Mouse (Mus musculus) MEL (cell line): ENCODE results near the gene Cab39. TPM values are rescaled to one million over a fixed set of nuclear protein-coding genes. Genes with fewer than 3 reads are reported as not detected.

ENCODE experiments used
- DNase-seq: peaks from one replicate; pipeline ENCODE4 v3.0.0; 2011; ENCODE audit warnings: low read depth, low spot score
- H3K27ac ChIP-seq: 2 replicates; pipeline ENCODE4 v1.5.1; 2012; ENCODE audit warnings: low read depth, mild to moderate bottlenecking, control low read depth, low read length, moderate library complexity; ENCODE audit not compliant: control insufficient read depth
- H3K27me3 ChIP-seq, 2 experiments: fragments of 150-350 bp in 1 of 2; sonication (generic) in 1 of 2; 2 replicates each; pipeline ENCODE4 v1.6.1; 2012; ENCODE audit warnings: low read length in 2 of 2, mild to moderate bottlenecking in 2 of 2, improper control_type of control experiment in 1 of 2, moderate library complexity in 1 of 2; ENCODE audit not compliant: insufficient read depth in 2 of 2, control insufficient read depth in 1 of 2
- H3K36me3 ChIP-seq, 2 experiments: 2 replicates each; pipeline ENCODE4 v1.6.1; 2012 to 2014; ENCODE audit warnings: low read length in 2 of 2, improper control_type of control experiment in 1 of 2, inconsistent platforms in 1 of 2, mild to moderate bottlenecking in 1 of 2; ENCODE audit not compliant: insufficient read depth in 2 of 2, control insufficient read depth in 1 of 2
- H3K4me1 ChIP-seq, 2 experiments: fragments of 150-350 bp in 1 of 2; sonication (generic) in 1 of 2; 2 replicates each; pipeline ENCODE4 v1.6.1; 2012; ENCODE audit warnings: low read length in 2 of 2, improper control_type of control experiment in 1 of 2, mild to moderate bottlenecking in 1 of 2; ENCODE audit not compliant: insufficient read depth in 2 of 2, control insufficient read depth in 1 of 2
- H3K4me3 ChIP-seq, 2 experiments: fragments of 150-350 bp in 1 of 2; sonication (generic) in 1 of 2; 2 replicates each; pipeline ENCODE4 v1.5.1; 2012; ENCODE audit warnings: low read depth in 2 of 2, low read length in 2 of 2, mild to moderate bottlenecking in 2 of 2, moderate library complexity in 2 of 2, control low read depth in 1 of 2, improper control_type of control experiment in 1 of 2; ENCODE audit not compliant: control insufficient read depth in 1 of 2, insufficient read depth in 1 of 2
- H3K79me2 ChIP-seq: 2 replicates; pipeline ENCODE4 v1.6.1; 2012; ENCODE audit warnings: mild to moderate bottlenecking, low read length, moderate library complexity; ENCODE audit not compliant: control insufficient read depth, poor library complexity, insufficient read depth
- H3K9ac ChIP-seq: 2 replicates; pipeline ENCODE4 v1.6.1; 2012; ENCODE audit warnings: low read depth, mild to moderate bottlenecking, control low read depth, low read length, moderate library complexity; ENCODE audit not compliant: control insufficient read depth, poor library complexity, severe bottlenecking
- H3K9me3 ChIP-seq: fragments of 150-350 bp; sonication (generic); replicated peaks from 2 replicates; pipeline ENCODE4 v1.6.1; 2012; ENCODE audit warnings: mild to moderate bottlenecking, low read length, improper control_type of control experiment, moderate library complexity; ENCODE audit not compliant: insufficient read depth
- BHLHE40 ChIP-seq: IDR thresholded peaks from 2 replicates; pipeline ENCODE4 v1.6.1; 2012; ENCODE audit warnings: low read depth, mild to moderate bottlenecking, inconsistent platforms, low read length, improper control_type of control experiment, borderline replicate concordance
- CHD1 ChIP-seq: IDR thresholded peaks from 2 replicates; pipeline ENCODE4 v1.6.1; 2012; ENCODE audit warnings: low read depth, mild to moderate bottlenecking, inconsistent platforms, low read length, improper control_type of control experiment
- EP300 ChIP-seq, 2 experiments: IDR thresholded peaks; 2 replicates each; pipeline ENCODE4 v1.6.1; 2011; ENCODE audit warnings: improper control_type of control experiment in 2 of 2, low read length in 2 of 2, low read depth in 1 of 2, mild to moderate bottlenecking in 1 of 2
- JUND ChIP-seq: IDR thresholded peaks from 2 replicates; pipeline ENCODE4 v1.6.1; 2011; ENCODE audit warnings: low read depth, mild to moderate bottlenecking, improper control_type of control experiment, low read length
- MAFK ChIP-seq: IDR thresholded peaks from 2 replicates; pipeline ENCODE4 v1.6.1; 2011; ENCODE audit warnings: low read depth, mild to moderate bottlenecking, low read length, improper control_type of control experiment, borderline replicate concordance
- MAX ChIP-seq: IDR thresholded peaks from 2 replicates; pipeline ENCODE4 v1.6.1; 2011; ENCODE audit warnings: low read length, improper control_type of control experiment
- MYC ChIP-seq: IDR thresholded peaks from 2 replicates; pipeline ENCODE4 v1.6.1; 2011; ENCODE audit warnings: low read depth, mild to moderate bottlenecking, low read length, improper control_type of control experiment, moderate library complexity
- NRF1 ChIP-seq: IDR thresholded peaks from 2 replicates; pipeline ENCODE4 v1.6.1; 2014; ENCODE audit warnings: low read depth, mild to moderate bottlenecking, inconsistent platforms, low read length, improper control_type of control experiment, moderate library complexity; ENCODE audit not compliant: poor library complexity, insufficient read depth, severe bottlenecking
- POLR2AphosphoS2 ChIP-seq: IDR thresholded peaks from 2 replicates; pipeline ENCODE4 v1.6.1; 2011; ENCODE audit warnings: low read length, improper control_type of control experiment
- RAD21 ChIP-seq: IDR thresholded peaks from 2 replicates; pipeline ENCODE4 v1.6.1; 2011; ENCODE audit warnings: mild to moderate bottlenecking, low read depth, low read length, improper control_type of control experiment
- SMC3 ChIP-seq: IDR thresholded peaks from 2 replicates; pipeline ENCODE4 v1.6.1; 2011; ENCODE audit warnings: low read depth, low read length, improper control_type of control experiment
- TAL1 ChIP-seq: IDR thresholded peaks from 2 replicates; pipeline ENCODE4 v1.6.1; 2012; ENCODE audit warnings: mild to moderate bottlenecking, inconsistent platforms, low read length, moderate library complexity, mixed read lengths
- TBP ChIP-seq: IDR thresholded peaks from 2 replicates; pipeline ENCODE4 v1.8.0; 2011; ENCODE audit warnings: low read depth, low read length, improper control_type of control experiment
- TCF12 ChIP-seq: IDR thresholded peaks from 2 replicates; pipeline ENCODE4 v1.6.1; 2014; ENCODE audit warnings: low read depth, mild to moderate bottlenecking, inconsistent platforms, low read length, improper control_type of control experiment, moderate library complexity
- ZMIZ1 ChIP-seq: IDR thresholded peaks from 2 replicates; pipeline ENCODE4 v1.6.1; 2012; ENCODE audit warnings: low read depth, mild to moderate bottlenecking, inconsistent platforms, low read length, improper control_type of control experiment, moderate library complexity
- polyA plus RNA-seq, 2 experiments: library from polyadenylated mRNA; stranded (reverse) in 1 of 2; unstranded in 1 of 2; fragments of >175 nt in 1 of 2; fragments of >200 nt in 1 of 2; gene quantifications; 2 replicates each; pipeline versions ENCODE4 v1.2.1 to v1.2.4; 2012; ENCODE audit warnings: low replicate concordance in 2 of 2, low read depth in 1 of 2; ENCODE audit not compliant: insufficient read length in 2 of 2, insufficient read depth in 1 of 2, missing spikeins in 1 of 2
- total RNA-seq: library from RNA; depleted of rRNA; stranded (reverse); fragments of 300-350 nt; gene quantifications from 2 replicates; pipeline ENCODE4 v1.2.3, GENCODE M21; 2012

Cab39 gene
- total and polyA plus RNA-seq, 3 experiments, result 66.5 to 144 (median 68.7) TPM

GRCm38 (mm10) chr1:85839356-85839755, 46.1 kb downstream of the Cab39 start:
- Histone ChIP-seq H3K4me1 (peaks cover 8 to 18% of the 10 kb centered on the region in 2 experiments), H3K27ac (no peak overlapping the region)

GRCm38 (mm10) chr1:85839790-85840189, 46.5 kb downstream of the Cab39 start:
- Histone ChIP-seq H3K4me3 (no peak overlapping the region), H3K27me3 (no peaks in the 10 kb centered on the region), H3K9me3 (no peaks in the 10 kb centered on the region), H3K79me2 (peaks cover 5% of the 10 kb centered on the region; the same call in 1 of the 2 replicates), H3K9ac (no peak overlapping the region), H3K36me3 (peaks cover 15 to 25% of the 10 kb centered on the region in 2 experiments), H3K27ac (no peak overlapping the region), H3K4me1 (peaks cover 8 to 18% of the 10 kb centered on the region in 2 experiments)
- 0 out of 2 replicates have a peak, but pooled peaks have one; percentile 19 for TF ChIP-seq BHLHE40
- no peak for TF ChIP-seq ZMIZ1
- TF ChIP-seq TBP, result no peak
- TF ChIP-seq MAX, result no peak
- 0 out of 2 replicates have a peak, but pooled peaks have one; percentile 36 for TF ChIP-seq TCF12
- peak in 1 of 2 experiments; percentile 15; a peak in 1 of 4 replicates for TF ChIP-seq EP300 (IDR thresholded peaks at IDR 0.05; ENCODE audit: low read depth in 1 of 2, low read length in 2 of 2)
- DNase-seq, result no peak

More at GRCm38 (mm10) chr1:85839356-85839755, 46.1 kb downstream of the Cab39 start:
- no peaks in the 10 kb centered on the region for H3K27me3 ChIP-seq
- H3K9ac ChIP-seq, result no peak overlapping the region
- H3K9me3 ChIP-seq, result no peaks in the 10 kb centered on the region
- H3K4me3 ChIP-seq, result no peak overlapping the region
- no peak for DNase-seq
- H3K79me2 ChIP-seq, result peaks cover 5% of the 10 kb centered on the region; the same call in 1 of the 2 replicates
- peaks cover 13 to 25% of the 10 kb centered on the region in 2 experiments for H3K36me3 ChIP-seq
- TF ChIP-seq CHD1 (no peak), RAD21 (no peak), NRF1 (no peak), MYC (no peak), MAFK (no peak), POLR2AphosphoS2 (no peak), MAX (no peak), TBP (no peak), SMC3 (no peak), BHLHE40 (no peak), TAL1 (no peak), JUND (no peak)
- TF ChIP-seq, all 39 proteins: peak for 0
